Mouse (Mus musculus) midbrain, postnatal 0 days (tissue): ENCODE measurements around the gene Npffr2. TPM values are rescaled to one million over a fixed set of nuclear protein-coding genes. Genes with fewer than 3 reads are reported as not detected.

Source experiments
- ATAC-seq: fragments of 200-750 bp; cut with Nextera tagmentation; 2 replicates; pipeline ENCODE4 v1.8.0; 2017; ENCODE audit warnings: moderate number of reproducible peaks, mild to moderate bottlenecking, moderate TSS enrichment, moderate library complexity; ENCODE audit not compliant: low FRiP score
- DNase-seq: peaks from one replicate; pipeline ENCODE4 v3.0.0-alpha.2; 2015; ENCODE audit warnings: low spot score
- H3K27ac ChIP-seq: fragments of 300-500 bp; sonication (generic); 2 replicates; pipeline ENCODE4 v1.5.1; 2014; ENCODE audit warnings: low read depth, mild to moderate bottlenecking, low read length, mixed read lengths
- H3K27me3 ChIP-seq: fragments of 300-500 bp; sonication (generic); 2 replicates; pipeline ENCODE4 v1.6.1; 2014; ENCODE audit warnings: low read length, control low read depth, mixed read lengths; ENCODE audit not compliant: insufficient read depth
- H3K36me3 ChIP-seq: fragments of 300-500 bp; sonication (generic); 2 replicates; pipeline ENCODE4 v1.6.1; 2014; ENCODE audit warnings: low read length, control low read depth, mixed read lengths; ENCODE audit not compliant: insufficient read depth
- H3K4me1 ChIP-seq: fragments of 300-500 bp; sonication (generic); 2 replicates; pipeline ENCODE4 v1.6.1; 2014; ENCODE audit warnings: mild to moderate bottlenecking, control low read depth, antibody characterized with exemption, low read length, mixed read lengths; ENCODE audit not compliant: insufficient read depth
- H3K4me2 ChIP-seq: fragments of 300-500 bp; sonication (generic); 2 replicates; pipeline ENCODE4 v1.6.1; 2014; ENCODE audit warnings: low read depth, mild to moderate bottlenecking, low read length, mixed read lengths; ENCODE audit not compliant: poor library complexity, severe bottlenecking
- H3K4me3 ChIP-seq: fragments of 300-500 bp; sonication (generic); 2 replicates; pipeline ENCODE4 v1.5.1; 2014; ENCODE audit warnings: low read depth, mild to moderate bottlenecking, low read length, moderate library complexity
- H3K9ac ChIP-seq: fragments of 300-500 bp; sonication (generic); replicated peaks from 2 replicates; pipeline ENCODE4 v1.6.1; 2014; ENCODE audit warnings: mild to moderate bottlenecking, low read length, moderate library complexity, mixed read lengths; ENCODE audit not compliant: poor library complexity, severe bottlenecking
- H3K9me3 ChIP-seq: fragments of 300-500 bp; sonication (generic); 2 replicates; pipeline ENCODE4 v1.6.1; 2016; ENCODE audit warnings: low read length, control low read depth
- CTCF ChIP-seq: IDR thresholded peaks from 2 replicates; pipeline ENCODE4 v1.5.1; 2016; ENCODE audit warnings: antibody characterized with exemption, mild to moderate bottlenecking
- WGBS: fragments of 180-500 bp; shearing (Covaris S2); extraction: QIAGEN DNeasy Blood & Tissue Kit; methylation state at CpG from one replicate; pipeline ENCODE4 v1.1.7; 2014; 5-methylcytosine and 5-hydroxymethylcytosine counted together
- polyA plus RNA-seq: library from polyadenylated mRNA; unstranded; fragments of >200 nt; fragmentation: Nextera tagmentation; extraction: Ambion mirVana; gene quantifications from 2 replicates; pipeline ENCODE4 v1.2.1, GENCODE M21; 2015
- total RNA-seq: library from RNA; depleted of rRNA; stranded (reverse); fragments of >200 nt; gene quantifications from 2 replicates; pipeline ENCODE4 v1.2.3, GENCODE M21; 2014

The Npffr2 gene
- total and polyA plus RNA-seq, 2 experiments from 2014 or later = 0.12 to 0.38 TPM

DNA sequence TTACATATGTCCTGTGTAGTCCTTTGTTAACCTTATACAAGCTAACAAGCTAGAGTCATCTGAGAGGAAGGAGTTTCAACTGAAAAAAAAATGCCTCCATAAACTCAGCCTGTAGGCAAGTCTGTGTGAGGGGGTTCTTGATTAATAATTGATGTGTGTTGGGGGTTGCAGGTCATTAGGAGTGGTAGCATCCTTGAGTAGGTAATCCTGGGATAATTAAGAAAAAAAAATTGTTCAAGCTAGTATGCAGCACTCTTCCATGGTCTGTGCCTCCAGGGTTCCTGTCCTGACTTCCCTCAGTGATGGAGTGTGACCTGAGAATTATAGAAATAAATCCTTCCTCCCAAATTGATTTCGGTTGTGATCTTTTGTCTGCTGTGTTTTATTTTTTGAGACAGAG, 52.0 kb downstream of the Npffr2 start:
- no peaks in the 10 kb centered on the region; the same call in 1 of the 2 replicates for H3K4me1 ChIP-seq
- H3K4me2 ChIP-seq = no peak overlapping the region
- ATAC-seq (no peak), DNase-seq (no peak)
- no peaks in the 10 kb centered on the region for H3K27me3 ChIP-seq
- no peaks in the 10 kb centered on the region for H3K36me3 ChIP-seq
- H3K9me3 ChIP-seq = no peaks in the 10 kb centered on the region
- H3K4me3 ChIP-seq = no peak overlapping the region
- no peak overlapping the region for H3K9ac ChIP-seq
- H3K27ac ChIP-seq = no peak overlapping the region
- TF ChIP-seq CTCF = no peak
- WGBS = 88% methylated on average over 1 of the region's 1 CpGs

DNA sequence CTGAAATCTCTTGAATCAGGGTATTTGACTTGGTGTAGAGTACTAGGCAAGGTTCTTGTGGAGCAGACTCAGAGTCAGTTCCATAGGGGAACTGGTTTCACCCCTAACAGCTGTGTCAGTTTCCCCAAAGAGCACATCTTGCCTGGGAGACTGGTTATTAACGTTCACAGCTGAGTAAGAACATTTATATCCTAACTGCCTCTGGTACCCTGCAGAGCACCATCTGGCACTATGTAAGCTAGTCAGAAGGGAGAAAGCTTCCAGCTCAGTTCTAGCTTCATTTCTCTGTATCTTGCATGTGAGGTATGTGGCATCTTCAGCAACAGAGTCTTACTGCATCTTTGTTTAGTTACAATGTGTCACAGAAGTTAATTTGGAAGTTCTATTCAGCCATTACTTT, 53.9 kb downstream of the Npffr2 start:
- ATAC-seq = no peak
- no peak overlapping the region for H3K9ac ChIP-seq
- no peaks in the 10 kb centered on the region for H3K9me3 ChIP-seq
- H3K27ac ChIP-seq = no peak overlapping the region
- DNase-seq = peak; percentile 58
- H3K4me3 ChIP-seq = no peak overlapping the region
- no peaks in the 10 kb centered on the region for H3K36me3 ChIP-seq
- H3K4me1 ChIP-seq = no peaks in the 10 kb centered on the region; the same call in 1 of the 2 replicates
- H3K4me2 ChIP-seq = no peak overlapping the region
- no peak for TF ChIP-seq CTCF
- 38% methylated on average over 1 of the region's 1 CpGs for WGBS
- H3K27me3 ChIP-seq = no peaks in the 10 kb centered on the region

DNA sequence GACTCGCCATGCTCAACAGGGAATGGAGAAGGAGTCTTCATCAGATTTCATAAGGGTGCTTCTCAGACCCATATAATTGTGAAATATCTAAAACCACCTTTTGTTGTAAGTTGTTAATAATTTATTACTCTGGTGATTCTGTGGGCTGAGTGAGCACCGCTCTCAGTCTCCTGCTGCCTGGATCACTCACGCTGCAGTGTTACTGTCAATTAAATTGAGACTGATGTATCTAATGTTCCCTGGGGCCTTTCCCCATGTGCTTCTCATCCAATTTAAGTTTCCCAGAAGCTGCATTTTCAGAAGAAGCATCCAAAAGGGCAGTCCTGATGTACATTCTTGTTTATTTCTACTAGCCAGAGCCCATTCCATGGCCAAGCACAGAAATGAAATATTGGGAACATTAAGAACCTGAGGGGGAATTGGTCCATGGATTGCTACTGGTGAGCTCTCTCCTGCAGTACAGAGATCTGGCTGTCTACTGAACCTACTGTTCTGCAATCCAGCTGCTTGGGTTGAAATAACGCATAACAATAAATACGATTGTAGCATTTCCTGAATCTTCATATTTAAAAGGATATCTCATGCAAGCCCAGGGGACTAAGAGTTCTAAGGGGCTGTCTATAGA, 54.6 kb downstream of the Npffr2 start:
- Histone ChIP-seq H3K9ac (no peak overlapping the region), H3K4me3 (no peak overlapping the region), H3K4me2 (no peak overlapping the region), H3K27ac (no peak overlapping the region), H3K27me3 (no peaks in the 10 kb centered on the region), H3K36me3 (no peaks in the 10 kb centered on the region), H3K4me1 (no peaks in the 10 kb centered on the region; the same call in 1 of the 2 replicates), H3K9me3 (no peaks in the 10 kb centered on the region)
- 59% methylated on average over 5 of the region's 5 CpGs for WGBS
- peak; percentile 27 for DNase-seq
- ATAC-seq = no peak
- no peak for TF ChIP-seq CTCF

DNA sequence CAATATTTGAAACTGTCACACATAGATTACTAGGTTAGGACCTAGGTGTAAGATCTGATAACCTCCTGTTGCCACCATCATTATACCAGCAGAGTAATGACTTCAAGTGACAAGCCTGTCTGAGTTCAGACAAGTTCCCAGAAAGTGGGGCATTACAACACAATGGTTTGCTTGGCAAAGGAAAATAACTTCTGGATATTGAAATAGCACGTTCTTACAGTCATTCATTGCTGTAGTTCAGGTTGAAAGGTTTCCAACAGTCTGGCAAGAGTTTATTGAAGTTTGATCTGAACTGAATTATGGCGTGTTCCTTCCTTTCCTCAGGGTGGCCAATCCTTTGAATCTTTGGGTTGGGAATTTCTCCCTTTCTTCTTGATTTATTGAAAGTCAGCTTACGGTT, 57.8 kb downstream of the Npffr2 start:
- no peaks in the 10 kb centered on the region; the same call in 1 of the 2 replicates for H3K4me1 ChIP-seq
- no peaks in the 10 kb centered on the region for H3K27me3 ChIP-seq
- H3K36me3 ChIP-seq = no peaks in the 10 kb centered on the region
- H3K9ac ChIP-seq = no peak overlapping the region
- no peak overlapping the region for H3K4me3 ChIP-seq
- H3K4me2 ChIP-seq = no peak overlapping the region
- ATAC-seq (no peak), DNase-seq (no peak)
- 79% methylated on average over 3 of the region's 3 CpGs for WGBS
- no peaks in the 10 kb centered on the region for H3K9me3 ChIP-seq
- no peak for TF ChIP-seq CTCF
- H3K27ac ChIP-seq = no peak overlapping the region

DNA sequence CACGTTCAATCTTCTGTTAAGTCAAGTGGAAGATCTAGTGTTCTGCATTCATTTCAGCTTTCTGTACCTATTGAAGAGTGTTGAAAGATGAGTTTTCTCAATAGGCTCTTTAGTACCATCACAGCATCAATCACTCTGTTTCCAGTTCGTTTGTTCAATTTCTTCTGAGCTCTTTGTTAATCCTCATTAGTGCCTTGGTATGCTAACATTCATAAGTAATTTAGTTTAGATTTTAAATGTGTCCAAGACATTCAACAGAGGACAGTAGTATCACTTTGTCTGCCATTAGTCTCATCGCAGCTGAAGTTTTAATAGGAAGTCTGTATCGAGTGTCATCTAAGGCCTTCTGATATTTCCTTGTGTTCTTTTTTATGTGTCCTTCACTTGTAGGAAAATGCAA, 65.1 kb downstream of the Npffr2 start:
- ATAC-seq = no peak

DNA sequence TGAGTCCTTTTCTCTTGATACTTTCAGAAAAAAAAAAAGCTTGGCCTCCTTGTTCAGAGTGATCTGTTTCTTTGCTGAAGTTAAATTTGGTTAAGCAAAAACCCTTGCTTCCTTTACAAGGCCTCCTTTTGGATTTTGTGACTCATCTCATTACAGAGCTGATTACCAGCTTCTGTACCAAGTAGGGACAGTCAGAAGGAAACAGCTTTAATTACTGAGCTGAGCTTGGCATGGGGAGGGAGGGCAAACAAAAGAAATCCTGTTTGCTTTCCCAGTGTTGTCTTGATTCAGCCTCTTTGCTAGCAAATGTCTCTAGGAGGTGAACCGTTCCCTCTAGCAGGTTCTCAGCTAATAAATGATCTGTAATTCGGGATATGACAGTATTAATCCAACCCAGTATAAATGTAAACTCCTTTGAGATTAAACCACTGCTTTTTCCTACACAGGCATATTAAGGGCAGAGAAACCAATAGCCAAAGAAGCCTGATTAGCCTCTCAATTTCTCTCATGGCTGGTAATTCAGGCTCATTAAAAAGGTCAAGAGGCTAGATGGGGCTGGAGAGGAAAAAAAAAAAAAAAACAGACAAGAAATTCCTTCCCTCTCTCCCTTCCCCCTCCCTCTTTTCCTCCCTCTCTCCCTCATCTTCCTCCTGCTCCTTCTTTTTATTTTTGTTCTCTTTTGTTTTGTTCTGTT, 84.2 kb downstream of the Npffr2 start:
- ATAC-seq = no peak
- WGBS = 61% methylated on average over 2 of the region's 2 CpGs
- TF ChIP-seq CTCF = no peak
- Histone ChIP-seq H3K4me2 (no peak overlapping the region), H3K27ac (no peak overlapping the region), H3K4me3 (no peak overlapping the region), H3K9me3 (no peaks in the 10 kb centered on the region), H3K9ac (no peak overlapping the region), H3K36me3 (no peaks in the 10 kb centered on the region), H3K27me3 (no peaks in the 10 kb centered on the region), H3K4me1 (no peaks in the 10 kb centered on the region)
- DNase-seq = no peak

More for the DNA sequence above, 65.1 kb downstream of the Npffr2 start:
- no peak overlapping the region for H3K9ac ChIP-seq
- DNase-seq = no peak
- no peak overlapping the region for H3K4me2 ChIP-seq
- TF ChIP-seq CTCF = no peak
- H3K4me3 ChIP-seq = no peak overlapping the region
- H3K36me3 ChIP-seq = no peaks in the 10 kb centered on the region
- no peak overlapping the region for H3K27ac ChIP-seq
- H3K4me1 ChIP-seq = no peaks in the 10 kb centered on the region
- 83% methylated on average over 4 of the region's 4 CpGs for WGBS
- no peaks in the 10 kb centered on the region for H3K27me3 ChIP-seq
- no peaks in the 10 kb centered on the region for H3K9me3 ChIP-seq
